Mouse (Mus musculus) ES-CJ7 (cell line): ENCODE results near the gene Cct8l1.

Experiments
- DNase-seq: peaks from one replicate; pipeline ENCODE4 v3.0.0; 2011; ENCODE audit warnings: low read depth, low spot score

Gene Cct8l1

DNA sequence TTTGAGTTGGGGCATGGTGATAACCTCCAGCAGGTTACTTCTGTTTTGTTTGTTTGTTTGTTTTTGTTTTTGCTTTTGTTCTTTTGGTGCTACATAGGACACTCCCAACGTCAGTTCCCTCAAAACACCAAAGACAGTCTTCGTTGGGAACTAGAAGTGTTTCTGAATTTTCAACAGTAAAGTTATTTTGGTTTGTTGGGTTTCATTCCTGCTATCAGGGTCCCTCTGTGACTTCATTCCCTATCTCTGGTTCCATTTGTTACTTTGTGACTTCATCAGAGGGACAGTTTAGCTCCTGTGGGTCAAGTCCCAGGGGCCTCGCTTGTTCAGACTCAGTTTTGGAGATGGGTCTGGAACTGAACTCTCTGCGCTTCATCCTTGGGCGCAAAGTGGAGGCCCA is at the start of gene Cct8l1:
Cct8l1 (plus strand) TSS at position 301 of the 400 bp plus-strand sequence.
- DNase-seq, result no peak

DNA sequence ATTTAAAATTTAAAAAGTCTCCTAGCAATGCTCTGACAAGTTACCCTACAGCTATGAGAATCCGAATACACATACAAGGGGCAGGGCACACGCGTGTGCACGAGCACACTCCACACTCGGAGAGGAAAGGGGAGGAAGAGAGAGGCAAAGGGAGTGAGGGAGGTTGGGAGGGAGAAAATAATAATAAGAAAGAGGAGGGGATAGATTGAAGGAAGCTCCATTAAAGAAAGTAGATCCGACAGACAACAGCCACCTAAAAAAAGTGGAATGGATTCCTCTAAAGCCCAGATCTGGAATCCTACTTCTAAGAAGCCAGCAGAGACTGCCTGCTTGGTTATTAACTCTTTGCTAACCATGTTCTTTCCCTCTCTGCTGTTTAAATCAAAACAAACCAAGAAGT is 43.8 kb upstream of the Cct8l1 start:
- peak; percentile 45 for DNase-seq

DNA sequence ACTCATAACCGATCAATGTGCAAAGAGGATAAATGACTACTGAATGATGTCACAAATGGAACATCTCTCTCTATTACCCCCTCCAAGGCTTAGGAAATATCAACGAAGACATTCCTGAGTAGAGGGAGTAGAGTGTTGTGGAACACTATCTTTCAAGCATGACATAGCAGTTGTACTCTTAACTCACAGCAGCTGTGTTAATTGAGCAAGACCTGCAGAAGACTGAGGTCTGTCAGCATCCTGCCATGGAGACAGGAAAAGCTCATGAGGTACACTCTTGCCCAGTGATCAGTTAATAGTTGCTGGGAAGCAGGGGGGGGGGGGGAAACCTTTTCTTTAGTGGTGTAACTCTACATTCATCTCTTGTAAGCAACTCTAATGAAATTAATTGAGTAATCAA is 40.1 kb upstream of the Cct8l1 start:
- no peak for DNase-seq

DNA sequence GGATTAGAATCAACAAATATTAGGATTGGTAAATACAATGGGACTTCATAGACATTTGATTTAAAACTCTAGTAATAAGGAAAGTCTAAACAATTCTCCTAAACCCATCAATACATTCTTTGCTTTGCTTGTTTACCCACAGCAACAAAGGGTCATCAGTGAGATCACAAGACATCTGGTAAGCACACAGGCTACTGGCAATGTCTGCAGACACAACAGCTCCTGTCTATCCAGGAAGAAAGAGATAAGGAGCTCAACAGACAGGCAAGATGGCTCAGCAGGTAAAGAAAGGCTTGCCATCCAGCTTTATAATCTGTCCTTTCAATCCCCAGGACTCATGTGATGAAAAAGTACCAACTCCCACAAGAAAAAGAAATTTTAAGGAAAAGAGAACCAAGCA is 37.0 kb upstream of the Cct8l1 start:
- DNase-seq, result no peak

DNA sequence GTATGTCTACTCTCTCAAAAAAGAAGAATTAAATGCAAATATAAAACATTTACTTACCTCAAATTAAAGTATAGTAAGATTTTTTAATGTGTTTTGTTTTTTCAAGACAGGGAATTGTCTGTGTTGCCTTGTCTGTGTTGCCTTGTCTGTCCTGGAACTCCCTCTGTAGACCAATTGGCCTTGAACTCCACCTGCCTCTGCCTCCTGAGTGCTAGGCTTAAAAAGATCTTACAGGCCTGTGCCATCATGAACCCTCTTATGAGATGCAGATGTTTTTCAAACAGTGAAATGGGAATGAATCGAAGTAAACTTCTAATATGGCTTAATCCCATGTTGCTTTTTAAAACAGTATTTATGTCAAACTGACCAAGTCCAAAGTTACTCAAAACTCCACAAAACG is 19.2 kb upstream of the Cct8l1 start:
- no peak for DNase-seq

DNA sequence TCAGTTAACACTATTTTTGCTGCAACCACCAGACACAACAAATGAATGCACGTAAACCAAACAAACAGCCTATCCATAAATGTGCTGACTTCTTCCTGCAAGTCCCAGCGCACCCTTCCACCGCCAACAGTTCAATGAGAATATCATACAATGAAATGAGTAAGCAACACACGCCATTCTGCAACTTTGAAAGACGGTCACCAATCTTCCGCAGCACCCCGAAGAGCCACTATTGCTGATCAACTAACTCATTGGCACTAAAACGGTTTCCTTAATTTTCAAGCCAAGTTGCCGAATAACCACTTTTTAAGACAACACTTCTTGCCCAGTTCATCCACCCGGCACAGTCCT is 18.5 kb upstream of the Cct8l1 start:
- no peak for DNase-seq

DNA sequence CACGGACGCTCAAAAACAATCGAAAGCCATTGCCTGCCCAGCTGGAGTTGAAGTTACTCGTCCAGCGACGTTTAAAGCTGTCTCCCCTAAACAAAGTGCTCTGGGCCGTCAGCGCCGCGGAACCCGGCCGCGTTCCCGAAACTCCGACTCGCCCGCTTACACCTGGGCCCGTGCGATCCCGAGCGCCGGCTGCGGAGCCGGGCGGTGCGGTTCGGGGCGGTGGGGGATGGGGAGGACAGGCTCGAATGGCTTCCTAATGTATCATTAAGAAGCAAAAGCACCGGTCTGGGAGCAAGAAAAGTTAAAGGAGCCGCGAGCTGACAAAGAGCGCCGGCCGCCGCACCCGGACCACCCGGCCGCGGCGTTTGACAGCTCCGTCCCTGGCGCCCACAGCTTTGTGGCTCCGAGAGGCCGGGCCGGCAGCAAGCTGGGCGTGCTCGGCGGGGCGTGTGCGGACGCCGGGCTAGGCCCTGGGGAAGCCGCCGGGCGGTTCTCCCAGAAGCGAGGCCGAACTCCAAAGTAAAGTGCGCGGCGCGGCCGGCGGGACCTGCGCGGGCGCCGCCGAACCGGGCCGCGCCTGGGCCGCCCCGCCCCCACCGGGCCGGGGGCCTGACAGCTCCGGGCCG is 18.0 kb upstream of the Cct8l1 start:
- DNase-seq, result peak; percentile 55

DNA sequence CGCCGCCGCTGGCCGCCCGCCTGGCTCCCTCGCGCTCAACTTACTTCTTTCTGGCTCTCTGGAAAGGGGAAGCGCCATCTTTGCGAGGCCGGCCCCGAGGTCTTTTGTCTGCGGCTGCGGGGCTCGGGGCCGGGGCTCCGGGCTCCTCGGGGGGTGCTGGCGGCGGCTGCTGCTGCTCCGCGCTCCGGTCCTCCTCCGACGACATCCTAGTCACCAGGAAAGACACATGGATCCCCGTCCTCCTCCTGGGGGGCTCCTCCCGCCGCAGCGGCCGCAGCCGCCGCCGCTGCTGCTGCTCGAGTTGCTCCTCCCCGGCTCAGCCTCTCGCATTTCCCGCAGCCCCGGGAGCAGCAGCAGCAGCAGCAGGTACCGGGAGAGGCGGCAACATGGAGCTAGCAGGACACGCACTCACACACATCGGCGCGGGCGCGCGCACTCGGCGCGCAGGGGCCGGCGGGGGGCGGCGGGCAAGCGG is 17.5 kb upstream of the Cct8l1 start, which contains the start of gene Kmt2c:
Kmt2c (minus strand) TSS at position 438 of the 475 bp plus-strand sequence.
- DNase-seq, result peak; percentile 56

DNA sequence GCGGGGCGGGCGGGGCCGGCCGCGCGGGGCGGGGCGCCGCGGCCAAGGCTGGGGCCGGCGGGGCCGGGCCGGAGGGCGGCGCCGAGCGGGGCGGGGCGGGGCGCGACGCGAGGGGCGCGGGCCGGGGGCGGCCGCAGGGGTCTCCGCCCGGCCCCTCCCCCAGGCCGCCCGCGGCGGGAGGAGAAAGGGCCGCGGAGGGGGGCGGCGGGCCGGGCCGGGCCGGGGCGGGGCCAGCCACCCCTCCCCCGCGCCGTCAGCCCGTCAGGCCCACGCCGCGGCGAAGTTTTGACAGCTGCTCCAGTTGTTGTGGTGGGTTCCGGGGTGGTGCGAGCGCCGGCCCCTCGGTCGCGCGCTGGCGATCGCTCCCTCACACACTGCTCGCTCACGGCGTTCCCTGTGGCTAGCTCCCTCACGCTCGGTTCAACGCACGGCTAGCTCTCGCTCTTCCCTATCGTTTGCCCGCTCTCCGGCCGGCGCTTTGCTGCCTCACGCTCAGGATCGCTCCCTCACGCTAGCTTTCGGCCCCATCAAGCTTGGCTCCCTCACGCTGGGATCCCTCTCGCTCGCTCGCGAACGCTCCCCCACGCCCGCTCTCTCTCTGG is 16.9 kb upstream of the Cct8l1 start:
- peak; percentile 74 for DNase-seq

DNA sequence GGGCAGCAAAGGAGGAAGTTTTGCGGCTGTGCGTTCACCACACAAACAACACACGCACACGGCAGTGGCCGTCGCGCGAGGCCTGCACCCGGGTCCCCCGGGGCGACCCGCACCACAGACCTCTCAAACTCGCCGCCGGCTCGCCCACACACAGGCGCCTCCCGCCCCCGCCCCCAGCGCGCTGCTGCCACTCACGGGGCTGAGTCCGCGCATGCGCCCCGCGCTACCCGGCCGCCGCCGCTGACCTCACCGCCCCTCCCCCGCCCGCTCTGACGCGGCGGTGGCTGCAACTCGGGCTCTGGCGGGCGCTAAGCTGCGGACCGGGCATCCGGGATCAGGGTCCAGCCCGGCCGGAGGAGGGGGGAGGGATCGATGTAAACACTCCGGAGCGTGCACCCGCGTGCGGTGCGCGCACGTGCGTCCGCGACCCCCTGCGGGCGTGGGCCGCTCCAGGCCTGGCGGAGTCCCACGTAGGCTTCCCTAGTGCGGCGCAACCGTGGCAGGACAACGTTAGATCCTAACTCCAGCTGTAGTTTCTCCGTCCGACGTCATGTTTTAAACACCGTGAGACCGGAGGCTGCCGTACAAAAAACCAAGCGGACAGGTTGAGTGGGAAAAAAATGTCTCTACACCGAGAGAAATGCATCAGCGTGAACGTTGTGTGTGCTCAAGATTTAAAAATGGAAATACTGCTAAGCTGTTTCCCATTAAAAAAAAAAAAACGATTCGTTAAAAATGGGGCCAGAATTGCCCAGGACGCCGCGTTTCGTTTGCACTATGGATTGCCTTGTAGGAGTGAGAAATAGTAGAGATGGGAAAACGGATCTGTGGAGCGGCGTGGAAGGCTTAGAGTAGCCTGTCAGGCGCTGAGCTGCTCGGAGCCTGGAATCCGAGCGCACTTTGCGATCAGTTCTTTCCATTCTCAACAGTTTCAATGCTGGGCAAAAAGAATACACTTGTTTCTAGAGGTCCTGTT is 16.2 kb upstream of the Cct8l1 start:
- DNase-seq, result peak; percentile 96

DNA sequence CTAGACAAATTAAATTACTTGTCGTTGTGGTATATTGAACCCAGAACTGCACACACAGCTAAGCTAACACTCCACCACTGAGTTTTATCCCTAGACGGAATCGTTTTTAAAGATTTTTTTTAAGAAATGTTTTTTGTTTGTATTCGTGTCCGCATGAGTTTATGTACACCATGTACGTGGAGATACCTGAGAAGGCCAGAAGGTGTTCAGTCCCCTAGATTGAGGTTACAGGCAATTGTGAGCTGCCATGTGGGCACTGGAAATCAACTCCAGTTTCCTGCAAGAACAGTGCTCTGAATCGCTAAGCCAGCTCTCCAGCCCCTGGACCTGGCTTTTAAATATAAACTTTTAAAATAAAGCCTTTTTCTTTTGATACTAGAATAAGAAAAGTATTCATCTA is 15.2 kb upstream of the Cct8l1 start:
- no peak for DNase-seq

DNA sequence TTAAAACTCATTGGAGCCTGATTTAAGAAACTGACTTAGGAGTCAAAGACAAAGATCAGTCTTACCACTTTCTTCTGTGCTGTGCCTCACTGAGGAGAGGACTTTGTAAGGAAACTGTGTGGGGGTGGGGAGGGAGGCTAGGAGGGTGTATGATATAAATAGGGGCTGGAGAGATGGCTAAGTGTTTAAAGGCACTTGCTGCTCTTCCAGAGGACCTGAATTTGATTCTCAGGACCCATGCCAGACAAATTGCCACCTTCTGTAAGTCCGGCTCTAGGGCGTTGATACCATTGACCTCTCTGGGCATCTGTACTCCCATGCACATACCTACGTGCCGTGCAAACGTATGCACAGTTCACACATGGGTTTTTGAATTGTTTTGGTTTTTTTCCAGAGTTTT is 9.8 kb upstream of the Cct8l1 start:
- no peak for DNase-seq

DNA sequence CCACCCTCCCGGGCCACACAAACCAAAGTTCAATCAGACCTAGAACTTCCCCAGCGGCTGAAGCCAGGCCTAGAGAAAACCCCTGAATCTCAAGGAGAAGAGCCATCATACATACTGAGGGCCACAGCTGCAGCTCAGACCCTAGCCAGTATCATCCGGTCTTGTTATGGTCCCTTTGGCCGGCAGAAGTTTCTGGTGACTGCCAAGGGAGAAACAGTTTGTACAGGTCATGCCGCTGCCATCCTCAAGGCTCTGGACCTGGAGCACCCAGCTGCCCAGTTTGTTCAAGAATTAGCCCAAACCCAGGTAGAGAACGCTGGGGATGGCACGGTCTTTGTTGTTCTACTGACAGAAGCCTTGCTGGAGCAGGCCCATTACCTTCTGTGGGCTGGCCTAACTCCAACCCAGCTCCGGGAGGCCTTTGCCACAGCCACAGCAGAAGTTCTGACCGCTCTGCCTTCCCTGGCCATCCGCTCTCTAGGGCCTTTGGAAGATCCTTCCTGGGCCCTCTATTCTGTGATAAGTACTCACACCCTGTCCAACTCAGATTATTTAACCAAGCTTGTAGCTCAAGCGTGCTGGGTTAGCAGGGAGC is 531 bp downstream of the Cct8l1 start:
- no peak for DNase-seq

DNA sequence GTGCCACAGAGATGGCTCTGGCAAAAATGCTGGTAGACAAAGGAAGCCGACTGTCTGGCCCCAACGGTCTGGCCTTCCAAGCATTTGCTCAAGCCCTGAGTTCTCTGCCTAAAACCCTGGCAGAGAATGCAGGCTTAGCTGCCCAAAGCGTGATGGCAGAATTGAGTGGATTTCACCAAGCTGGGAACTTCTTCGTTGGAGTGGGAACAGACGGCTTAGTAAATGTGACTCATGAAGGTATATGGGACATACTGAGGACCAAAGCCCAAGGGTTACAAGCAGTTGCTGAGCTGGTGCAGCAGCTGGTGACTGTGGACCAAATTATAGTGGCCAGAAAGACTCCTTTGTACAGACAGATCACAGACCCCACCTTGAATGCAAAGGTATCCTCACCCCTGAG is 1.7 kb downstream of the Cct8l1 start:
- no peak for DNase-seq

DNA sequence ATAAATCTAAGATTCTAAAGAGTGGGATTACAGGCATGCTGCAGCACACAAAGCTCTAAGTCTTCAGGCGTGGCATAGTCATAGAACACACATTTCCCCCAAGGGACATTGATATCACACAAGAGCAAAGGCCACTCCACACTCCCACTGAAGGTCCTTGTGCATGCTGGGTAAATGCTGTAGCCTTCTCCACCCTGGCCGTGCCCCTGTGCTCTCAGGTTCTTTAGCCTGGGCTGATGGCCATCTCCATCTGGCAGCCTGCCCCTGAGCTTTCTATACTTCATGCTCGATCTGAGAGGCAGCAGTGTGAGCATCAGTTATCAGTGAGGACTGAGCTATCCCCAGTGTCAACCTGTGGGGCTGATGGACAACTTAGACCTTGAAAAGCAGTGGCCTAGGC is 4.0 kb downstream of the Cct8l1 start:
- no peak for DNase-seq

DNA sequence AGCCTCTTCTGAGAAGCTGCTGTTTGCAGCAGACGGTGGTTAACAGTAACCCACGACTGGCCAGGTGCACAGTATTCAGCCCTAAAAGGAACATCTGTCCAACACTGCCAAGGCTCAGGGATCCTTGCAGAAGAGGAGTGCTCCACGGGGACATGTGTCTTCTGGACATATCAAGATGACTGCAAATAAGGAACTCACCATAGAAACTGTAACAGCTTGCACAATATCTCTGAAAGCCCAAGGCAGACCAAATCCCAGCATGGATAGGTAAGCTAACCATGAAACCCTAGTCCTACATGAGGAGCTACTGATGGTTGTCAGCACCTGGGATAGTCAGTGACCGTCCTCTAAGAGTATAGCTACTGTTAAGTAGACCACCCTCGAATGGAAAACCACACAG is 5.6 kb downstream of the Cct8l1 start:
- no peak for DNase-seq

DNA sequence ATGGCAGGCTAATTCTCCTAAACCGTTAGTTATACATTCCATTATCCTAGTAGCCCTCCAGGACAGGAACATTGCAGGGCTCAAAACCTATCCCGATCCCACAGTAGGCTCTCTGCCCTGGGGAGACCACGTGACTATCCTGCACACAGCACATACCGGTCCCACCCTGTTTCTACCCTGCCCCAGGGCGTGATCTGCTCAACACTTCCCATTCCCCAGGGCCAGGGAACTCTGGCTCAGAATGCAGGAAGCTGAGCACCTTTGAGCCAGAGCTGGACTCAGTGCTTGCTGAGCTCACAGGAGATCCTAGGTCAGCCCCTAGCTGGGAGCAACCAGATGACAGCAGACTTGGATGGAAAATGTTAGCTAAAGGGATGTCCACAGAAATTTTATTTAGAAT is 10.2 kb downstream of the Cct8l1 start:
- DNase-seq, result peak; percentile 97

DNA sequence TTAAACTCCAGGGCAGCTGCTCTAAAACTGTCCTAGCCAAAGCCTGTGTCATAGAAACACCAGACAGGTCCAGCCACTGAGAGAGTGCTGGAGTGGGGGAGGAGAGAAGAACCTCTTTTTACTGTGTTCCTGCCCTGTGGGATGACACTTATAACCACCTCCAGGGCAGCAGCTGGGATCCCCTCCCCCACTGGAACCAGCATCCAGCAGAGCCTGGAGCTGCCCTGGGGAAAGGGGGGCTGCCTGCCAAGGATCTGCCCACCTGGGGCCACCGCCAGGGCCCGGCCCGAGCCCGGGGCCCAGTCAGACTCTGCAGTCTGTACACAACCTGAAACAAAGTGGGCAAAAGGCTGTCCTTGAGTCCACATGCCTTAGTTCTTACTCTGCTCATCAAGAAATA is 11.1 kb downstream of the Cct8l1 start:
- DNase-seq, result peak; percentile 34

DNA sequence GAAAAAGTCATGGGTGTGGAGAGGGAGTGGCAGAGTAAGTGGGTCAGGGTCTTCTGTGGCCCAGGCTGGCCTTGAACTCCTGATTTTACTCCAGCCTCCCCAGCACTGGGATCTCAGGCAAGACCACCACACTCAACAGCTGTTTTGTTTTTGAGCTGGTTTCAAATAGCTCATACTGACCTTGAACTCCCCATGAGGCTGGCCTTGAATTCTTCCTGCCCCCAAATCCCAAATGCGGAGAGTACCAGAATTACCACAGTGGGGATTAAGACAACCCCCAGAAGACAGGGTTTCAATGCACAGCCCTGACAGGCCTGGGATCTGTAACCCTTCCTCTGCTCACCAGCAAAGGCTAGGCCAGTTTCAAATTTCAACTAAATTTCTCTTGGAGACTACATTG is 12.1 kb downstream of the Cct8l1 start:
- peak; percentile 86 for DNase-seq

DNA sequence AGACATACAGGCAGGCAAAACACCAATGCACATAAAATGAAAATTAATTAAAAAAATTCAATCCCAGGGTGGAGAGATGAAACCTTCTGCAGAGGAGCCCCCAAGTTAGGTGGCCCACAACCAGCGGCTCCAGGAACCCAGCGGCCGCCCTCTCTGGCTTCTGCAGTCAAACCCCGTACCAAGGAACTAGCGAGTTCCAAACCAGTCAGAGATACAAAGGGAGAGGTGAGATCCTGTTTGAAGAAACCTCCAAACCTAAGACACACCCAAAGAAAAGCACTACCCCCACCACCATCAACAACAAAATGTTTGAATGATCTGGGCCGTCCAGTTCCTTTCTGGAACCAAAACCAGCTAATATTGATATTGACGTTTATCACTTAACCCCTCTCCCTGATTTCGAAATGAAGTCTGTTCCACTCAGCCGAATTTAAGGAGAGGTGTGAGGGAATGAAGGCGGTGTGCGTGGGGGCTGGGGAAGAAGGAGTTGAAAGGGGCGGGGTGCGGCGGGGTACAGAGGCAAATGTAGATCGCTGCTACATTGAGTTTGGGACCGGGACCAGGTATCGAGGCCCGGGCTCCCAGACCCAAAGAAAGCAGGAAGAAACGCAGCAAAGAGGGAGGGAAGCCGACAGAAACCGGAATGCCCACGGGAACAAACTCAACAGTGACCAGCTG is 13.1 kb downstream of the Cct8l1 start:
- DNase-seq, result peak; percentile 66
